Mouse (Mus musculus): ENCODE data around the gene B3gnt6. TPM values are rescaled to one million over a fixed set of nuclear protein-coding genes. Genes with fewer than 3 reads are reported as not detected.

B3gnt6 gene
- not detected in 2 replicates for polyA plus RNA-seq (2012; ENCODE audit: insufficient read depth, insufficient read length, missing spikeins)

GRCm38 (mm10) chr7:98199381-98199780 is at the start of gene B3gnt6:
B3gnt6 (minus strand) TSS chr7:98199481.
- no peak within 1 kb of the TSS for H3K27ac ChIP-seq (replicated peaks; ENCODE audit: low read depth, low read length)
- no peak within 1 kb of the TSS for H3K4me3 ChIP-seq (ENCODE audit: insufficient read depth, low read depth, low read length)
- H3K4me1 ChIP-seq (ENCODE audit: control insufficient read depth, insufficient read depth, insufficient read length, low read length): no peaks in the 10 kb centered on the region

GRCm38 (mm10) chr7:98236686-98237359 is 37.5 kb upstream of the B3gnt6 start:
- no peak overlapping the region for H3K4me3 ChIP-seq (ENCODE audit: insufficient read depth, low read depth, low read length)
- H3K27ac ChIP-seq (replicated peaks; ENCODE audit: low read depth, low read length): no peak overlapping the region
- H3K4me1 ChIP-seq (ENCODE audit: control insufficient read depth, insufficient read depth, insufficient read length, low read length): no peaks in the 10 kb centered on the region

DNA sequence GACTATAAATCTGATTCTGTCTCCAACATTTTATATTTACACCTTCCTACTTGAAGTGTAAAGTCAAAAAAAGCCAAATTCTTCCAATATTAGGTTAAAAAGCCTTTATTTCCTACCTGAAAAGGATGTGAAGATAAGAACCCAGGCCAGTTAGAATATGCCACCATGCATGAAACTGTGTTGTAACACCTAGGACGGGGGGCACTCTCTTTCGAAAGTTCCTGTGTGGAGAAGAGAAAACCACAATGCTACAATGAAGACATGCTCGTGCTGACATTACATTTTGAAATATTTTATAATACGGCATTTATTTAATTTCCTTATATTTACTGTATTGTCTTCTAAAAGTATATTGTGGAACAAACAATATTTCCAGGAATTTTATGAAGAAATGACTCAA is 24.5 kb upstream of the B3gnt6 start:
- no peak overlapping the region for H3K4me3 ChIP-seq (ENCODE audit: insufficient read depth, low read depth, low read length)
- H3K27ac ChIP-seq (replicated peaks; ENCODE audit: low read depth, low read length): no peak overlapping the region
- no peaks in the 10 kb centered on the region for H3K4me1 ChIP-seq (ENCODE audit: control insufficient read depth, insufficient read depth, insufficient read length, low read length)

GRCm38 (mm10) chr7:98216713-98217112 is 17.4 kb upstream of the B3gnt6 start:
- Histone ChIP-seq H3K4me1 (ENCODE audit: control insufficient read depth, insufficient read depth, insufficient read length, low read length) (no peaks in the 10 kb centered on the region), H3K27ac (replicated peaks; ENCODE audit: low read depth, low read length) (no peak overlapping the region), H3K4me3 (ENCODE audit: insufficient read depth, low read depth, low read length) (no peak overlapping the region)

- H3K4me1 ChIP-seq (ENCODE audit: control insufficient read depth, insufficient read depth, insufficient read length, low read length): no peaks in the 10 kb centered on the region
- no peak overlapping the region for H3K27ac ChIP-seq (replicated peaks; ENCODE audit: low read depth, low read length)
- no peak overlapping the region for H3K4me3 ChIP-seq (ENCODE audit: insufficient read depth, low read depth, low read length)
Observed at GRCm38 (mm10) chr7:98202946-98203345, 3.7 kb upstream of the B3gnt6 start.

- Histone ChIP-seq H3K4me1 (ENCODE audit: control insufficient read depth, insufficient read depth, insufficient read length, low read length) (no peaks in the 10 kb centered on the region), H3K27ac (replicated peaks; ENCODE audit: low read depth, low read length) (no peak overlapping the region), H3K4me3 (ENCODE audit: insufficient read depth, low read depth, low read length) (no peak overlapping the region)
Observed at GRCm38 (mm10) chr7:98201493-98202028, 2.3 kb upstream of the B3gnt6 start.

DNA sequence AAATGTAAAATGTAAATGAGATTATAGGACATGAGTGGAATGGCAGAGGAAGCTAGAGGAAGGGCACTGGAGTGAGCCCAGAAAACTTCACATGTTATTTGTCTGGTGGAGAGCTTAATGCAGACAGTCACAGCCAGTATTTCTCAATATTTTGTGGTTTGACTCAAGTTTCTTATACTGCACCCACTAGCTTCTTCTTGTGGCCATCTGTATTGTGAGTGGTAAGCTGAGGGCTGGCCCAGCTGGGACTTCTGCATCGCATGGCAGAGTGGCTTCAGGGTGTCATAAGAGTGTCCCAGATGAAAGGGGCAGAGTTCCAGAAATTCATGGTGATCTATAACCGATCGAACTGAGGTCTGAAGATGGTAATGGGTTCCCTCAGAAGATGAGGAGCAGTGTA is 1.1 kb upstream of the B3gnt6 start:
- Histone ChIP-seq H3K27ac (replicated peaks; ENCODE audit: low read depth, low read length) (no peak overlapping the region), H3K4me1 (ENCODE audit: control insufficient read depth, insufficient read depth, insufficient read length, low read length) (no peaks in the 10 kb centered on the region), H3K4me3 (ENCODE audit: insufficient read depth, low read depth, low read length) (no peak overlapping the region)

DNA sequence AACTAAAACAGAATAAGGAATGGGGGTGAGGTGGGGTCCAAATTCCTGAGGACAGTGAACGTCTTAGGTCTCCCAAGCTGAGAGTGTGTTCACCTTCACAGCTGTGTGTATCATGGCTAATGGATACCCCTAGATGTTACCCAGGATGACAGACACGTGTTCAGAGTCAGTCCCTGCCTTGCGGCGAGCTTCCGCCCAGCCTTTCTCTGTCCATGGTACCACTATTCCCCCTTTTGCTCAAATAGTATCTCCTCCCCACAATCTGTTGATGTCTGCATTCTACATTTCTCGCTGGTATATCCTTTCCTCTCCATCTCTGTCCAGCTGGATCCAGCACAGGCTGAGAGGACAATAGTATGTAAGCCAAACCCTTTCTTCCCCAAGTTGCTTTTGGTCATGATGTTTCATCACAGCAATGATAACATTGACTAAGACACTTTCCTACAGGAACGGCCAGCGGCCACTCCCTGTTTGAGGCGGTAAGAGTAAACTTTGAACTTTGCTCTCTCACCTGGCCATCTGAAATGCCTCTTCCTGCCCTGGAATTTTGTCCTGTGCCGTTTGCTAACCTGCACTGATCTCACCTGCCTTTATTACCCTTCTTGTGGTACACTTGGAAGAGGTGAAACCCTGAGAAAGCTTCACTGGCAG is 4.0 kb downstream of the B3gnt6 start:
- no peak overlapping the region for H3K27ac ChIP-seq (replicated peaks; ENCODE audit: low read depth, low read length)
- peaks cover 7% of the 10 kb centered on the region; the same call in 1 of the 2 replicates for H3K4me1 ChIP-seq (ENCODE audit: control insufficient read depth, insufficient read depth, insufficient read length, low read length)
- H3K4me3 ChIP-seq (ENCODE audit: insufficient read depth, low read depth, low read length): no peak overlapping the region

DNA sequence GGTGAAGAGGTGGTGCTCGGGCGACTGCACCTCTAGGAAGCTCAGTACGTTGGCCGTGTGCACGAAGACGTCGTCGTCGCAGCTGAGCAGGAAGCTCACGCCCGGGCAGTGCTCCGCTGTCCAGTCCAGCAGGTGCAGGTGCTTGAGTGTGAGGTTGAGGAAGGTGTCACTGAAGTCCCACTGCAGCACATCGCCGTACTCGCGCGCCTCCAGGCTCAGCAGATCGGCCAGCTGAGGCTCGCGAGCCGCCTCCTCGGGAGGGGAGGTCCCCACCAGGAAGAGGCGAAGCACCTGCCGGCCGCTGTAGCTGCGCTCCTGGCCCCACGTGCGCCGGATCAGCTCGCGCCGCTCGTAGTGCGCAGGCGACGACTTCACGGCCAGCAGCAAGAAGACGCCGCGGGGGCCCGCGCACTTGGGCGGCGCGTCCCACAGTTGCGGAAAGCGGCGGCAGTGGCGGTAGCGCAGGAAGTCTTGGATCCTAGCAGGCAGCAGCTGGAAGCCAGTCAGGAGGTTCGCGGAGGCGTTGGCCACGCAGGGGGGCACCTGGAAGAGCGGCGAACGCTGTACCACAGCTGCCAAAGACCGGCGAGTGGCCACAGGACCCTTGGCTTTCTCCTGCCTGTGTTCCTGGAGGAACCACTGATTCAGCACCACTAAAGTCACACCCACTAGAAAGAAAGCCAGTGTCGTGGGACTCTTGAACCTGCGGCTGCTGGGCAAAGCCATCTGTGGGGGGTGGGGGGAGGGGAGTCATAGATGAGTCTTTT is 5.1 kb downstream of the B3gnt6 start:
- Histone ChIP-seq H3K4me1 (ENCODE audit: control insufficient read depth, insufficient read depth, insufficient read length, low read length) (peaks cover 7% of the 10 kb centered on the region; the same call in 1 of the 2 replicates), H3K27ac (replicated peaks; ENCODE audit: low read depth, low read length) (no peak overlapping the region), H3K4me3 (ENCODE audit: insufficient read depth, low read depth, low read length) (peak overlapping the region; percentile 41)

DNA sequence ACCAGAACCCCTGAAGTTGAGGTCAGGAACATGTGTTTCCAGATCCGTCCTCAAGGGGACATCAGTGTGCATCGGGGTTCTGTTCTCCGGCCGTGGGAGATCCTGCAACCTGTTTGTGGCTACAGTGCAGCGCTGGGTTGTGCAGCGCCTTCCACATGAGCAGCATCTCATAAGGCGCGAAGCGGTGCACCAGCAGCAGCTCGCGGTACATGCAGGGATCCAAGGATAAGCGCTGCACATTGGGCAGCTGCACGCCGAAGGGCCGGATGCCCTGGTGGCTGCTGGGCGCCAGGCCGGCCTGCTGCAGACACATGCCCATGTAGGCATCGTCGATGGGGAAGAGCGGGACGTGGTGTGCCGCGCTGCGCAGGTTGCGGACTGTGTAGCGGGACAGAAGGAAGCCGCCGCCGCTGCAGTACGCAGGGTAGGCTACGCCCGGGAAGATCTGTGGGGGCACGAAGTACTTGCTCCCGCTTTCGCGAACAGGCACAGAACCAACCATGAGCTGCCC is 5.7 kb downstream of the B3gnt6 start:
- Histone ChIP-seq H3K27ac (replicated peaks; ENCODE audit: low read depth, low read length) (no peak overlapping the region), H3K4me3 (ENCODE audit: insufficient read depth, low read depth, low read length) (peak overlapping the region; percentile 41), H3K4me1 (ENCODE audit: control insufficient read depth, insufficient read depth, insufficient read length, low read length) (peaks cover 7% of the 10 kb centered on the region; the same call in 1 of the 2 replicates)

DNA sequence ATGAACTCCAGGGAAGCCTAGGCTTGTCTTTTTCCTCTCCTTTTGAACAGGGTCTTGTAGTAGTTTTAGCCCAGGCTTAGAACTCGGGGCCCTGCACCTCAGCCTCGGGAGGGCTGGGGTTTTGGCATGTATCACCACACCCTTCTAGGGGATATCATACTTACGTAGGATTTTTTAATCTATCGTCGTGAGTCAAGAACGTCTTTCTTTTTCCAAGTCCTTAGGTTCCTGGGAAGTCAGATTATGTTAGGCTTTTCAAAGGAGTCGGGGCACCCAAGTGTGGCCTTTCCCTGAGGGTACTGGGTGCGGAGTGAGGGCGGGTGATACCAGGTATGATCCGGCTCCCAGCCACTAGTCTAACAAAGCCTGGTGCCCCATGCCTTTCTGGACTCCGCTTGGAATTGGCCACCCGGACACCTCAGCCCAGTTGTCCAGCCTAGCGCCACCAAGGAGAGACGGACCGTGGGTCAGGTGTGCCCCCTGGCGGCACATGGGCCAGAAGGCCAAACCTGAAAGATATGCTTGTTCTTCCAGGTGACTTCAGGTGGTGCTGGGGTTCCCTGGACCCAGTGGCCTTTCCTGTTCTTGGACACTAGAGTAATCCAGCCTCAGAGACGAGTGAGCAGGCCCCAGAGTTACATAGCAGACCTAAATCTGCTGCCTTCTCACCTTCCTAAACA is 7.6 kb downstream of the B3gnt6 start:
- Histone ChIP-seq H3K27ac (replicated peaks; ENCODE audit: low read depth, low read length) (no peak overlapping the region), H3K4me3 (ENCODE audit: insufficient read depth, low read depth, low read length) (no peak overlapping the region), H3K4me1 (ENCODE audit: control insufficient read depth, insufficient read depth, insufficient read length, low read length) (peaks cover 7% of the 10 kb centered on the region; the same call in 1 of the 2 replicates)

DNA sequence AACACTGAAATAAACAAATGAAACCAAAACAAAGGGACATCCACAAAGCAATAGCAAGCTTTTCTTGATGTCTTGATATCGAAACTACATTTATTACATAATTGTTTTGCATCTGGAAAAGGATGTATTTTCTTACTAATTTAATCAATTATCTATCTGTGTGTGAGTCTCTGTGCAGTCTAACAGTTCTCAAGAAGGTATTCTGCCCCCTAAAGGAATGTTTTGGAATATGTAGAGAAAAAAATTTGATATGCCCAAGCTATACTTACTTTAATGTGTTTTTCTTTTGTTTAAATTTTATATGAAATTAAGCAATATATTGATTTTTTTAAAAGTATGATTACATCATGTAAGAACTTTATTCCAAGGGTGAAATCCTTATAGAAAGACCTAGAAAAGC is 8.7 kb downstream of the B3gnt6 start:
- Histone ChIP-seq H3K4me1 (ENCODE audit: control insufficient read depth, insufficient read depth, insufficient read length, low read length) (peaks cover 7% of the 10 kb centered on the region; the same call in 1 of the 2 replicates), H3K4me3 (ENCODE audit: insufficient read depth, low read depth, low read length) (no peak overlapping the region), H3K27ac (replicated peaks; ENCODE audit: low read depth, low read length) (no peak overlapping the region)

DNA sequence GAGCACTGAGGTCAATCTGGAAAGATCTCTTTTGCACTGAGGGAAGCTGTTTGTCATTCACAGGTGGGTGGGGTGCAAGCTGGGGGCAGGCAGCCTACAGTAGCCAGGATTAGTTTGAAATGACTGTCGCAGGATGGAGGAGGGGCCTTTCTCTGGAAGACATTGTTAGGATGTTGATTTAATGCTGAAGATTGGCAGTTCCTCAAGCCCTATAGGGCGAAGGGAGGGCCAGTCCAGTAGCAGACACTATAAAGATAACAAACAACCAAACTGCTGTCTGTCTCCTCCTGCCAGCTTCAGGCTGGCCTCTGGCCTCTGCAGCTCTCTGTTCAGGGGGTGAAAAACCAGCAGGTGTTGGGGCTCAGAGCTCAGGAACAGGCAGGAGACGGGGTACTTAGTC is 9.5 kb downstream of the B3gnt6 start:
- H3K4me3 ChIP-seq (ENCODE audit: insufficient read depth, low read depth, low read length): no peak overlapping the region
- H3K27ac ChIP-seq (replicated peaks; ENCODE audit: low read depth, low read length): no peak overlapping the region
- peaks cover 11% of the 10 kb centered on the region; the same call in 1 of the 2 replicates for H3K4me1 ChIP-seq (ENCODE audit: control insufficient read depth, insufficient read depth, insufficient read length, low read length)

DNA sequence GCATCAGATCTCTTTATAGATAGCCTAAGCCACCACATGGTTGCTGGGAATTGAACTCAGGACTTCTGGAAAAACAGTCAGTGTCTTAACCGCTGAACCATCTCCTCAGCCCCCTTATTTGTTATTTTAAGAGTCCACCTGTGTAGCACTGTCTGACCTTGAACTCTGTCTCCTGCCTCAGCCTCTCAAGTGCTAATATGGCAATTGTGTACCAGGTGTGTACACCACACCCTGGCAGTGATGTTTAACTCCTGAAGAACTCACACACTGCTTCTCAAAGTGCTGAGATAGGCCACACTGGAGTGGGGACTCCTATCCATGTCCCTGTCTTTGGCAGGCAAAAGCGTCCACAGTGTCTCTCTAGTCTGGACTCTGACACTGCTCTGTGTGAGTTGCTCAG is 10.6 kb downstream of the B3gnt6 start:
- no peak overlapping the region for H3K4me3 ChIP-seq (ENCODE audit: insufficient read depth, low read depth, low read length)
- H3K27ac ChIP-seq (replicated peaks; ENCODE audit: low read depth, low read length): no peak overlapping the region
- H3K4me1 ChIP-seq (ENCODE audit: control insufficient read depth, insufficient read depth, insufficient read length, low read length): peaks cover 6% of the 10 kb centered on the region; the same call in 1 of the 2 replicates

Data from brown adipose tissue, adult 24 weeks (tissue).